Mouse (Mus musculus) liver, postnatal 0 days (tissue): ENCODE results near the gene Col4a1. TPM values are rescaled to one million over a fixed set of nuclear protein-coding genes. Genes with fewer than 3 reads are reported as not detected.

Experiments
- ATAC-seq: fragments of 200-750 bp; cut with Nextera tagmentation; 2 replicates; pipeline ENCODE4 v1.8.0; 2017; ENCODE audit warnings: mild to moderate bottlenecking, moderate library complexity
- DNase-seq: peaks from one replicate; pipeline ENCODE4 v3.0.0-alpha.2; 2016
- H3K27ac ChIP-seq: fragments of 300-500 bp; sonication (generic); 2 replicates; pipeline ENCODE4 v1.5.1; 2014; ENCODE audit warnings: antibody characterized with exemption, moderate library complexity, mild to moderate bottlenecking, low read depth
- H3K27me3 ChIP-seq: fragments of 300-500 bp; sonication (generic); 2 replicates; pipeline ENCODE4 v1.6.1; 2014; ENCODE audit warnings: low read length, control low read depth, mixed read lengths; ENCODE audit not compliant: insufficient read depth
- H3K36me3 ChIP-seq: fragments of 300-500 bp; sonication (generic); replicated peaks from 2 replicates; pipeline ENCODE4 v1.6.1; 2014; ENCODE audit warnings: mild to moderate bottlenecking, control low read depth, low read length, moderate library complexity, mixed read lengths; ENCODE audit not compliant: insufficient read depth
- H3K4me1 ChIP-seq: fragments of 300-500 bp; sonication (generic); 2 replicates; pipeline ENCODE4 v1.6.1; 2014; ENCODE audit warnings: antibody characterized with exemption, mild to moderate bottlenecking, control low read depth; ENCODE audit not compliant: insufficient read depth
- H3K4me2 ChIP-seq: fragments of 300-500 bp; sonication (generic); 2 replicates; pipeline ENCODE4 v1.6.1; 2014; ENCODE audit warnings: low read depth, mild to moderate bottlenecking, low read length, moderate library complexity, mixed read lengths
- H3K4me3 ChIP-seq: fragments of 300-500 bp; sonication (generic); 2 replicates; pipeline ENCODE4 v1.5.1; 2014; ENCODE audit warnings: low read depth, low read length
- H3K9ac ChIP-seq: fragments of 300-500 bp; sonication (generic); replicated peaks from 2 replicates; pipeline ENCODE4 v1.6.1; 2014; ENCODE audit warnings: mild to moderate bottlenecking, moderate library complexity
- H3K9me3 ChIP-seq: fragments of 300-500 bp; sonication (generic); 2 replicates; pipeline ENCODE4 v1.6.1; 2016; ENCODE audit warnings: mild to moderate bottlenecking, control low read depth, low read length, mixed read lengths
- CTCF ChIP-seq: sonication (generic); IDR thresholded peaks from 2 replicates; pipeline ENCODE4 v1.5.1; 2016; ENCODE audit warnings: antibody characterized with exemption, low read depth
- EP300 ChIP-seq: IDR thresholded peaks from 2 replicates; pipeline ENCODE4 v1.6.1; 2016; ENCODE audit warnings: antibody characterized with exemption, low read depth, mild to moderate bottlenecking
- WGBS: fragments of 180-500 bp; shearing (Covaris S2); extraction: QIAGEN DNeasy Blood & Tissue Kit; methylation state at CpG from one replicate; pipeline ENCODE4 v1.1.7; 2014; ENCODE audit not compliant: insufficient replicate concordance; 5-methylcytosine and 5-hydroxymethylcytosine counted together
- polyA plus RNA-seq: library from polyadenylated mRNA; unstranded; fragments of >200 nt; fragmentation: Nextera tagmentation; extraction: Ambion mirVana; gene quantifications from 2 replicates; pipeline ENCODE4 v1.2.1, GENCODE M21; 2015

Gene Col4a1
- polyA plus RNA-seq, 1 experiment from 2014 or later, result 22.6 TPM

DNA sequence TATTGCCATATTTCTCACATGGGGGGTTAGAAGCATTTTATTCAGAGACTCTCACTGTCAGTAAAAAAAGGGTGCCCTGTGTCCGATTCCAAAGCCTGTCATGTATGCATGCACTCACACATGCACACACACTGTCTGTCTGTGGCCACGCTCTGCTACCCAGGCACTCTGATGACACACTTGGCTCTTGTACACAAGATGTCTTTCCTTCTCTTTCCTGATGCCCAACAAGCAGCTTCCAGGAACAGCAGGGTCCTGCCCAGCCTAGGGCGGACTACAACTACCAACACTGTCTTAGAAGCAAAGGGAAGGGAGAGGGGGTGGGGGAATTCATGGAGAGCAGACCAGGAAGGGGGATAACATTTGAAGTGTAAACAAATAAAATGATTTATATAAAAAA, 162.4 kb downstream of the Col4a1 start:
- Histone ChIP-seq H3K9ac (no peak overlapping the region), H3K4me3 (no peak overlapping the region), H3K4me2 (no peak overlapping the region), H3K36me3 (no peaks in the 10 kb centered on the region), H3K9me3 (no peaks in the 10 kb centered on the region), H3K27ac (no peak overlapping the region), H3K4me1 (no peaks in the 10 kb centered on the region; the same call in 1 of the 2 replicates), H3K27me3 (no peaks in the 10 kb centered on the region)
- TF ChIP-seq CTCF (no peak), EP300 (no peak)
- DNase-seq (no peak), ATAC-seq (no peak)
- WGBS, result 82% methylated on average over 3 of the region's 3 CpGs

DNA sequence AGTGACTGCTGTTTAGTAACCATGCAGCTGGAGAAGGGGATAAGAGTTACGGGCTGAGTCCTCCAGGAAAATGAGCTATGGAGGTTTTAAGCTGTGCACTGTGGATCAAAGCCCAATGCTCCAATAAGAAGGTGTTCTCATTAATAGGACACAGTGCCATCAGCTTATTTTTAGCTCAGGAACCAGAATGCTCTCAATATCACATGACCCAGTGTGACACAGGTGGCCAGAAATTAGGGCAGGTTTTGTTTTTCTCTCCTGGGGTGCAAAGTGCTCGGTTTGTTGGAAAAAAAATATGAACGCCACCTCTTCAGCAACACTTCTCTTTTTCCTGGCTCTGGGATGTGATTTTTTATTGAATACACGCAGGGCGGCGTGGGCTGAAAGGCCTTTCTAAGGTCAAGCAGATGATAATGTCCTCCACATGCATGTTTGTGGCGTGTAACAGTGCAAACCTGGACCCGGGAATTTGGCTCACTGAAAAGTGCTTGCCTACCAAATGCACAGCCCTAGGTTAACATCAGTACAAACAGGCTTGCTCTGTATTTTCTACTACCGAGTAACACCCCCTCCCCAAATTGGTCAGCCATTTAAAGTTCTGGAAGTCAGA, 163.3 kb downstream of the Col4a1 start:
- DNase-seq, result no peak
- H3K36me3 ChIP-seq, result no peaks in the 10 kb centered on the region
- 74% methylated on average over 9 of the region's 9 CpGs for WGBS
- H3K4me2 ChIP-seq, result no peak overlapping the region
- TF ChIP-seq CTCF (no peak), EP300 (peak; percentile 54)
- H3K4me3 ChIP-seq, result no peak overlapping the region
- no peak overlapping the region for H3K9ac ChIP-seq
- H3K27ac ChIP-seq, result peak overlapping the region; percentile 77
- H3K4me1 ChIP-seq, result no peaks in the 10 kb centered on the region; the same call in 1 of the 2 replicates
- ATAC-seq, result peak; percentile 89
- no peaks in the 10 kb centered on the region for H3K27me3 ChIP-seq
- no peaks in the 10 kb centered on the region for H3K9me3 ChIP-seq

DNA sequence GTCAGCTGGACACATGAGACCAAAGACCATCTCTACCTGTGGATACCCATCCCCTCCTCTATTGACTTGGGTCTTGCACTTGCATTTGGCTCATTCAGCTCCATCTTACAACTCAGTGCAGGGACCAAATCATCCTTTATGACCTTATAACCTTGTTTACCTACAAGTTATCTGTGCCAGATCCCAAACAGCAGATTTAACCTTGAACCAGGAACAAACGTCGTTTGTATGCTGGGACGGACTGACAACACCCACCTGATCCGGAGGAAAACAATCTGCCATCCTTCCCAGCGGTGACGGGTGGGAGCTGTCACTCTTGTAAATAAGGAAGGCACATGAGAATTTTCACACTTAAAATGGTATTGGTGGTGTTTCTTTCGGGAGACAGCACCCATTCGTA, 163.8 kb downstream of the Col4a1 start:
- TF ChIP-seq EP300 (peak; percentile 74), CTCF (no peak)
- no peaks in the 10 kb centered on the region for H3K36me3 ChIP-seq
- no peaks in the 10 kb centered on the region for H3K9me3 ChIP-seq
- H3K4me2 ChIP-seq, result no peak overlapping the region
- DNase-seq (peak; percentile 32), ATAC-seq (peak; percentile 93)
- H3K27me3 ChIP-seq, result no peaks in the 10 kb centered on the region
- H3K4me1 ChIP-seq, result no peaks in the 10 kb centered on the region; the same call in 1 of the 2 replicates
- no peak overlapping the region for H3K9ac ChIP-seq
- H3K4me3 ChIP-seq, result no peak overlapping the region
- H3K27ac ChIP-seq, result peak overlapping the region; percentile 77
- 55% methylated on average over 8 of the region's 8 CpGs for WGBS

Other genes starting within 250 kb of the Col4a1 start
- 8.0 and 9.7 TPM in 2 replicates for gene Col4a2, start within 50 bp of the Col4a1 start, polyA plus RNA-seq
- 10.7 and 11.1 TPM in 2 replicates for gene Rab20, start 165.9 kb upstream of the Col4a1 start, polyA plus RNA-seq
- gene Naxd, start 184.7 kb upstream of the Col4a1 start, polyA plus RNA-seq, result 46.7 and 47.1 TPM in 2 replicates
- 7.2 and 8.4 TPM in 2 replicates for gene Cars2, start 238.0 kb upstream of the Col4a1 start, polyA plus RNA-seq
- 12.6 and 14.5 TPM in 2 replicates for gene Ing1, start 242.7 kb upstream of the Col4a1 start, polyA plus RNA-seq